Mouse (Mus musculus) hindbrain, embryonic 14.5 days (tissue): Measurements from ENCODE around the gene Rpl21. TPM values are rescaled to one million over a fixed set of nuclear protein-coding genes. Genes with fewer than 3 reads are reported as not detected.

Experiments used
- ATAC-seq: fragments of 200-750 bp; cut with Nextera tagmentation; 2 replicates; pipeline ENCODE4 v1.8.0; 2017; ENCODE audit warnings: moderate number of reproducible peaks, mild to moderate bottlenecking, moderate TSS enrichment, moderate library complexity; ENCODE audit not compliant: low FRiP score
- DNase-seq: peaks from one replicate; pipeline ENCODE4 v3.0.0-alpha.2; 2015; ENCODE audit warnings: low spot score
- H3K27ac ChIP-seq: fragments of 300-500 bp; sonication (generic); 2 replicates; pipeline ENCODE4 v1.5.1; 2014; ENCODE audit warnings: mild to moderate bottlenecking, moderate library complexity
- H3K27me3 ChIP-seq: fragments of 300-500 bp; sonication (generic); 2 replicates; pipeline ENCODE4 v1.6.1; 2014; ENCODE audit warnings: mild to moderate bottlenecking, low read length, mixed read lengths; ENCODE audit not compliant: control insufficient read depth, insufficient read depth
- H3K36me3 ChIP-seq: fragments of 300-500 bp; sonication (generic); replicated peaks from 2 replicates; pipeline ENCODE4 v1.6.1; 2014; ENCODE audit not compliant: control insufficient read depth, insufficient read depth
- H3K4me1 ChIP-seq: fragments of 300-500 bp; sonication (generic); replicated peaks from 2 replicates; pipeline ENCODE4 v1.6.1; 2014; ENCODE audit warnings: antibody characterized with exemption, low read length, mixed read lengths; ENCODE audit not compliant: control insufficient read depth, insufficient read depth
- H3K4me2 ChIP-seq: fragments of 300-500 bp; sonication (generic); replicated peaks from 2 replicates; pipeline ENCODE4 v1.6.1; 2014; ENCODE audit warnings: mild to moderate bottlenecking, moderate library complexity
- H3K4me3 ChIP-seq: fragments of 300-500 bp; sonication (generic); replicated peaks from 2 replicates; pipeline ENCODE4 v1.5.1; 2014; ENCODE audit warnings: mild to moderate bottlenecking, low read length
- H3K9ac ChIP-seq: fragments of 300-500 bp; sonication (generic); 2 replicates; pipeline ENCODE4 v1.6.1; 2014
- H3K9me3 ChIP-seq: fragments of 300-500 bp; sonication (generic); 2 replicates; pipeline ENCODE4 v1.6.1; 2016; ENCODE audit warnings: low read length; ENCODE audit not compliant: control insufficient read depth
- WGBS: fragments of 180-500 bp; shearing (Covaris S2); extraction: QIAGEN DNeasy Blood & Tissue Kit; methylation state at CpG from one replicate; pipeline ENCODE4 v1.1.7; 2014; 5-methylcytosine and 5-hydroxymethylcytosine counted together
- polyA plus RNA-seq: library from polyadenylated mRNA; unstranded; fragments of >200 nt; fragmentation: Nextera tagmentation; extraction: Ambion mirVana; gene quantifications from 2 replicates; pipeline ENCODE4 v1.2.1, GENCODE M21; 2014

The Rpl21 gene
- polyA plus RNA-seq = 361 and 419 TPM in 2 replicates

- H3K27me3 ChIP-seq = no peaks in the 10 kb centered on the region
- H3K4me2 ChIP-seq = peak within 1 kb of the TSS; percentile 58
- H3K36me3 ChIP-seq = peaks cover 39% of the 10 kb centered on the region
- H3K4me3 ChIP-seq = peak within 1 kb of the TSS; percentile 59
- peak within 1 kb of the TSS; percentile 87 for H3K27ac ChIP-seq
- under 1% methylated on average over 60 of the region's 60 CpGs for WGBS
- H3K4me1 ChIP-seq = peaks cover 12% of the 10 kb centered on the region
- H3K9me3 ChIP-seq = no peaks in the 10 kb centered on the region
- ATAC-seq = peak; percentile 99
- peak; percentile 98 for DNase-seq
- peak within 1 kb of the TSS; percentile 76 for H3K9ac ChIP-seq
Measured at GRCm38 (mm10) chr5:146832769-146833448, at the start of gene Rpl21. Gene Rpl21 (plus strand): TSS chr5:146832890.

DNA sequence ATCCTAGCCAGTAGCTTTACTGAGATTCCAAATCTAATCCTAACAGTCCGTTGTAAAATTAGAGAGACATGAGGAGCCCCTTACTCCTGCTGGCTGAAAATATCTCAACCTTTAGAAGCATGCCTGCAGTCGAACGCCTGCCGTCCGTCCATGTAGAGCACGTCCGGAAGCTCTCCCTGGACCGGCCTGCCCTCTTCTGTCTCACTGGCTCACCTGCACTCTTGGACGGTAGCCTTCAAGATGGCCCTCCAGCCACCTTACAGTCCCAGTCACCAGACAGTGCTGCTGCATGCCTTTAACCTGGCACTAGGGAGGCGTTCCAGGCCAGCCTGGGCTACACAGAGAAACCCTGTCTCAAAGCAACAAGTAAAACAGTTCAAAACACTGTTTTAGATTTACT, 49.4 kb upstream of the Rpl21 start:
- no peak overlapping the region for H3K4me3 ChIP-seq
- H3K4me1 ChIP-seq = no peaks in the 10 kb centered on the region
- 90% methylated on average over 10 of the region's 10 CpGs for WGBS
- no peak overlapping the region for H3K9ac ChIP-seq
- ATAC-seq = no peak
- no peak overlapping the region for H3K4me2 ChIP-seq
- no peaks in the 10 kb centered on the region for H3K9me3 ChIP-seq
- DNase-seq = no peak
- no peaks in the 10 kb centered on the region for H3K27me3 ChIP-seq
- H3K27ac ChIP-seq = no peak overlapping the region
- H3K36me3 ChIP-seq = no peaks in the 10 kb centered on the region

DNA sequence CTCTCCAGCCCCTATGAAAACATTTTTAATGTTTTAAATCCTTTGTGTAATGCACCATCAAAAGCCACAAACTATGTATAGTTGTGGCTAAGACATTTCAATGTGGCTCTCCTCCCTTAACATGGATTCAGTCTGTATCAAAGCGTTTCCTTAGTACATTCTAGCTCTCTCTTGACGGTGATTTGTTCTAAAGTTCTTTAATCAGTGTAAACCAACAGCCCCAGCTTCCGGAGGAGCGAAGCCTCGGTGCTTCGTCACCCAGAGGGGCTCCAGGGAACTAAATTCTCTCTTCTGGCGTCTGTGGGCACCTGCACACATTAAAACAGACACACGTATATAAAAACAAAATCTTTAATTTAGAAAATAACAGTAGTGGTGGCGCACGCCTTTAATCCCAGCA, 48.8 kb upstream of the Rpl21 start:
- ATAC-seq = no peak

DNA sequence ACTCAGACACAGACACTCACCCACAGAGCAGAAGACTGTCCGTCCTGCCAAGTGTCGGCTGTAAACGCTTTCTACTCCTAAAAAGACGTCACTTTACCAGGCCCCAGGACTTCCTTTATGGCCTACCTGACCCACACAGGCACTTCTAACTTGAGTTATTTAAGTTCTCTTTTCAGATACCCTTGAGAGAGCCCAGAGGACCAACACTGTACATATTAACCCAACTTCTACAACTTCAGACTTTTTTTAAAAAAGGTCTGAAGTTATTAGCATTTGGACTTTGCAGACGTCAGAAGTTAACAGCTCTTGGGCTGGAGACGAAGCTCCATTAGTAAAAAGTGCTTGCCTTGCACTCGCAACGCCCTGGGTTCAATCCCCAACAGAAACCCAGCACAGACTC, 46.6 kb upstream of the Rpl21 start:
- H3K9ac ChIP-seq = no peak overlapping the region
- no peak overlapping the region for H3K4me3 ChIP-seq
- no peaks in the 10 kb centered on the region for H3K9me3 ChIP-seq
- no peak for DNase-seq
- no peak for ATAC-seq
- H3K36me3 ChIP-seq = no peaks in the 10 kb centered on the region
- no peak overlapping the region for H3K4me2 ChIP-seq
- WGBS = 85% methylated on average over 8 of the region's 8 CpGs
- no peaks in the 10 kb centered on the region for H3K27me3 ChIP-seq
- no peak overlapping the region for H3K27ac ChIP-seq
- H3K4me1 ChIP-seq = peaks cover 4% of the 10 kb centered on the region; the same call in 1 of the 2 replicates

More for the DNA sequence above, 48.8 kb upstream of the Rpl21 start:
- no peak for DNase-seq
- H3K4me3 ChIP-seq = no peak overlapping the region
- no peak overlapping the region for H3K4me2 ChIP-seq
- no peak overlapping the region for H3K9ac ChIP-seq
- no peaks in the 10 kb centered on the region for H3K36me3 ChIP-seq
- H3K27me3 ChIP-seq = no peaks in the 10 kb centered on the region
- WGBS = 93% methylated on average over 10 of the region's 10 CpGs
- H3K9me3 ChIP-seq = no peaks in the 10 kb centered on the region
- H3K4me1 ChIP-seq = no peaks in the 10 kb centered on the region
- H3K27ac ChIP-seq = no peak overlapping the region

DNA sequence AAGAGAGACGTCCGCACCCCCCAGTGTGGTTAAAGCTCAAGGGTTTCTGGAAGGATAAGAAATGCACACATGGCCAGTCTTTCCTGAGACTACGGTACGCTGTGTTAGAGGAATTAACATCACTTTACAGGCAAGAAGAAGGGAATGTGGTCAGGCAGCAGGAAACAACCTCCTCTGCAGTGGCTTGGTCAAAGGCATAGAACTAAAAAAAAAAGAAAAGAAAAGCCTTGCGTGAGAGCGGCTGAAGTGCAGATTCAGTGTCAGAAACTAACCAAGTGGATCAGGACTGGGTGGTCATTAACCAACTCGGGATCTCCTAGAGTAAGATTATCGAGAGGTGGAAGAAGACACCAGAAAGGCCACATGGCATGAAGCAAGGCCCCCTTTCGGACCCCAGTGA, 43.3 kb upstream of the Rpl21 start:
- no peak overlapping the region for H3K4me3 ChIP-seq
- H3K36me3 ChIP-seq = no peaks in the 10 kb centered on the region
- H3K4me2 ChIP-seq = no peak overlapping the region
- no peak for DNase-seq
- peaks cover 28% of the 10 kb centered on the region for H3K4me1 ChIP-seq
- no peak overlapping the region for H3K9ac ChIP-seq
- ATAC-seq = no peak
- 76% methylated on average over 9 of the region's 9 CpGs for WGBS
- no peaks in the 10 kb centered on the region for H3K27me3 ChIP-seq
- H3K27ac ChIP-seq = no peak overlapping the region
- no peaks in the 10 kb centered on the region for H3K9me3 ChIP-seq

DNA sequence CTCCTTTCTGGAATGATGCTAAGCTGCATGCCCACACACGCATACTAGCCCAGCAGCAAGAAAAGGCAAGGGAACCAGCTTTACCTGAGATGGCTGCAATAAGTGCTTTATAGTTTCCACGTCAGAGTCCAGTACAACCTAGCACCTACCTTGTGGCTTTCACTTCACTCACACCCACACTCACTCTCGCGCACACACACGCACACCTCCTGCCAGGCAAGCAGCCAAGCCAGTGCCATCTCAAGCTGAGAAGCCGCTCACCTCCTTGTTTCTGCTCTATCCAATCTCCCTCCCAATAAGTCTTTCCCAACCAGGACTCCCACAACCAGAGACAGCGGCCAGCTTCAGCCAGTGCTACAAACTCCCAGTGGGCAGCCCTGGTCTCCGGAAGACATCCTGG, 41.7 kb upstream of the Rpl21 start:
- no peak for ATAC-seq
- H3K9me3 ChIP-seq = no peaks in the 10 kb centered on the region
- H3K4me3 ChIP-seq = no peak overlapping the region
- 74% methylated on average over 8 of the region's 8 CpGs for WGBS
- H3K9ac ChIP-seq = 0 out of 2 replicates have a peak overlapping the region, but pooled peaks have one; percentile 2
- H3K4me2 ChIP-seq = no peak overlapping the region
- no peaks in the 10 kb centered on the region for H3K27me3 ChIP-seq
- H3K4me1 ChIP-seq = peaks cover 28% of the 10 kb centered on the region
- DNase-seq = no peak
- H3K27ac ChIP-seq = no peak overlapping the region
- no peaks in the 10 kb centered on the region for H3K36me3 ChIP-seq

- H3K4me3 ChIP-seq = no peak overlapping the region
- ATAC-seq (no peak), DNase-seq (no peak)
- no peak overlapping the region for H3K9ac ChIP-seq
- no peaks in the 10 kb centered on the region for H3K9me3 ChIP-seq
- H3K27me3 ChIP-seq = no peaks in the 10 kb centered on the region
- 79% methylated on average over 7 of the region's 7 CpGs for WGBS
- H3K36me3 ChIP-seq = no peaks in the 10 kb centered on the region
- no peak overlapping the region for H3K27ac ChIP-seq
- no peak overlapping the region for H3K4me2 ChIP-seq
- peaks cover 28% of the 10 kb centered on the region for H3K4me1 ChIP-seq
Measured at GRCm38 (mm10) chr5:146792140-146792791, 40.4 kb upstream of the Rpl21 start.

DNA sequence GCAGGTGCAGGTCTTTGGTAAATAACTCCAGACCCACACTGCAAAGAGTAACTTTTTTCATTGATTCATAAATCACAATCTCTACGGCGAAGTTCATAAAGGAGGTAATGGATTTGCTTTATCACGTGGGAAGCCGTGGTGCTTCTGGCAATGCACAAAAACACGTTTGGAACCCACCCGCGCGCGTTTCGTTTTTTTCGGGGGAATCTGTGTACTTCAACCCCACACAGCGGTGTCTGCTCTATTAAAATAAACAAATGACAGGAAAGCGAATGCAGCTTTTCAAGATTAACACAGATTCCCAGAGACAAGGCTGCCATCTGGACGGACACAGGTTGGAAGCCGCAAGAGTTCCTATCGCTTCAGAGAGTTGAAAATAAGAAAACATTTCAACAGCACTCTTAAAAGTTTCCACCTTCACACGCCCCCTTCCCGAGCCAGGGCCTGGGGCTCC, 39.0 kb upstream of the Rpl21 start:
- 5% methylated on average over 18 of the region's 18 CpGs for WGBS
- Histone ChIP-seq H3K4me2 (peak overlapping the region; percentile 66), H3K36me3 (no peaks in the 10 kb centered on the region), H3K27me3 (no peaks in the 10 kb centered on the region), H3K9me3 (no peaks in the 10 kb centered on the region), H3K27ac (peak overlapping the region; percentile 89; the same call in 1 of the 2 replicates), H3K4me3 (peak overlapping the region; percentile 96), H3K4me1 (peaks cover 28% of the 10 kb centered on the region), H3K9ac (peak overlapping the region; percentile 94)
- ATAC-seq (no peak), DNase-seq (no peak)

- Histone ChIP-seq H3K36me3 (no peaks in the 10 kb centered on the region), H3K9ac (peak overlapping the region; percentile 94), H3K4me2 (peak overlapping the region; percentile 66), H3K27ac (peak overlapping the region; percentile 89), H3K9me3 (no peaks in the 10 kb centered on the region), H3K4me3 (peak overlapping the region; percentile 96), H3K27me3 (no peaks in the 10 kb centered on the region), H3K4me1 (peaks cover 28% of the 10 kb centered on the region)
- under 1% methylated on average over 63 of the region's 83 CpGs for WGBS
- DNase-seq (no peak), ATAC-seq (peak; percentile 63)
Measured at GRCm38 (mm10) chr5:146794084-146794852, 38.4 kb upstream of the Rpl21 start.
